Mouse (Mus musculus) midbrain, embryonic 10.5 days (tissue): ENCODE data around the gene Nipal3. TPM values are rescaled to one million over a fixed set of nuclear protein-coding genes. Genes with fewer than 3 reads are reported as not detected.
A peak's percentile ranks its signal among the peaks of the same experiment; 100 is the strongest.

ENCODE experiments used
- DNase-seq: peaks from one replicate; pipeline ENCODE4 v3.0.0-alpha.2; 2017; ENCODE audit warnings: low spot score
- H3K27ac ChIP-seq: fragments of 300-500 bp; sonication (generic); replicated peaks from 2 replicates; pipeline ENCODE4 v1.5.1; 2016; ENCODE audit warnings: mild to moderate bottlenecking
- H3K27me3 ChIP-seq: fragments of 300-500 bp; sonication (generic); 2 replicates; pipeline ENCODE4 v1.6.1; 2016; ENCODE audit warnings: low read depth, mild to moderate bottlenecking; ENCODE audit not compliant: poor library complexity, severe bottlenecking
- H3K36me3 ChIP-seq: fragments of 300-500 bp; sonication (generic); 2 replicates; pipeline ENCODE4 v1.6.1; 2016; ENCODE audit warnings: mild to moderate bottlenecking, moderate library complexity
- H3K4me1 ChIP-seq: fragments of 300-500 bp; sonication (generic); 2 replicates; pipeline ENCODE4 v1.6.1; 2016
- H3K4me3 ChIP-seq: fragments of 300-500 bp; sonication (generic); 2 replicates; pipeline ENCODE4 v1.5.1; 2016; ENCODE audit warnings: mild to moderate bottlenecking, moderate library complexity
- H3K9me3 ChIP-seq: fragments of 300-500 bp; sonication (generic); replicated peaks from 2 replicates; pipeline ENCODE4 v1.6.1; 2016; ENCODE audit warnings: mild to moderate bottlenecking
- WGBS: fragments of 180-500 bp; shearing (Covaris S2); methylation state at CpG from one replicate; pipeline ENCODE4 v1.1.7; 2016; 5-methylcytosine and 5-hydroxymethylcytosine counted together
- polyA plus RNA-seq: library from polyadenylated mRNA; unstranded; fragments of >200 nt; fragmentation: Nextera tagmentation; extraction: Ambion mirVana; gene quantifications from 2 replicates; pipeline ENCODE4 v1.2.1, GENCODE M21; 2016

Nipal3 gene
- polyA plus RNA-seq, 1 experiment from 2014 or later: 2.1 TPM

DNA sequence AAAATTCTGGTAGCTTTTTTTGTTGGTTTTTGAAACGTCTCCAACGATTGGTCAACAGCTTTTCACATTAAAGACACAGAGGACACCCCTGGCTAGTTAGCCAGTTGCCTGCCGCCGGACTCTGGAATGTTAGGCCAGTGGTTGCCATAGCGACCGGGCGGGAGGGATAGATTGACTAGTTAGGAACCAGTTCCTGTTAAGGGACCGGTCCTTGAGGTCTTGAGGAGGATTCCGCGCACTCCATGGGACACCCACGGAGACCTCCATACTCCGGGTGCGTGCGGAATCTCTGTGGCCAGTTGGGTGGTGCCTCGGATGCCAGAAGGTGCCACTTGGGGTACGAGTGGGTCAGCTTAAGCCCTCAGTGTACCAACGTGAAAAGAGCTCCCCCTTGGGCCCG, 972 bp upstream of the Nipal3 start:
- WGBS: 14% methylated on average over 18 of the region's 18 CpGs
- Histone ChIP-seq H3K27ac (no peak overlapping the region; the same call in 1 of the 2 replicates), H3K9me3 (peaks cover 7% of the 10 kb centered on the region; the same call in 1 of the 2 replicates), H3K27me3 (peaks cover 6% of the 10 kb centered on the region; the same call in 1 of the 2 replicates), H3K4me1 (peaks cover 29% of the 10 kb centered on the region), H3K36me3 (no peaks in the 10 kb centered on the region), H3K4me3 (peak overlapping the region; percentile 85)
- DNase-seq: peak; percentile 83

- DNase-seq: no peak
- H3K36me3 ChIP-seq: no peaks in the 10 kb centered on the region
- H3K4me1 ChIP-seq: peaks cover 31% of the 10 kb centered on the region
- H3K9me3 ChIP-seq: peaks cover 3% of the 10 kb centered on the region; the same call in 1 of the 2 replicates
- peak overlapping the region; percentile 85 for H3K4me3 ChIP-seq
- H3K27me3 ChIP-seq: peaks cover 6% of the 10 kb centered on the region; the same call in 1 of the 2 replicates
- H3K27ac ChIP-seq: no peak overlapping the region
- 16% methylated on average over 9 of the region's 9 CpGs for WGBS
These were observed 556 bp upstream of the Nipal3 start for GRCm38 (mm10) chr4:135495397-135495791.

DNA sequence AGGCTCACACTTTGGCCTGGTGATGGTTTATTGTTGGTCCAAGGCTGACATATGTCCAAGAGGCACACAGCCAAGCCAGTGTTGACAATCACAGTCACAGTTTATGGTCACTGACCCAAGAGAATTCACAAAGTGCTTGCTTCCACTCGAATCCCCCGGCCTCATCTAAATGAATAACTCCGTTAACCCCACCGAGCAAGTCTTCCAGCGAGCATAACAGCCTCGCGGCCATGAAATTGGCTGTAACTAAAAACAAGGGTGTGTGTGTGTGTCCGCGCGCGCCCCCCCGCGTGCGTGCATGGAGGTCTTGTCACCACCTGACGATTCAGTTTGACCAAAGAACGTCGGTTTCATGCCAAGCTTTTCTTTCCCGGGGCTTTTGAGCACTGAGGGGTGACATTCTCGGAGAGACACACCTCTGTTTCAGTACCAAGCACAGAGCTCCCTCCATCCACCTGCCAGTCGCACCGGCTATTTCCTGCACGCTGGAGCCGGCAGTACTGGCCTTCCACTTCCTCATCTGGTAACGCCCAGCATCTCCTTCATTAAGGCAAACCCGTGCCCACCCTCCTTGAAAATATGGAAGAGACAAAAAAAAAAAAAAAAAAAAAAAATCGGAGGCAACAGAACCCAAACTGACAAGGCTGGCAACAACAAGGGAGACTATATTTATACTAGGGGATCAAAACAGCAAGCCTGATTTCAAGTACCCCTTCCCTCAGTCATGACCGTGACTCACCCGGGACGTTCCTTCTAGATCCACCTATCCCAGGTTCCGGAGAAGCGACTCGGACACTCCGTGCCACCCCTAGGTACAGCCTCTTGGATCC, 932 bp downstream of the Nipal3 start:
- H3K4me3 ChIP-seq: peak overlapping the region; percentile 85
- H3K36me3 ChIP-seq: 0 out of 2 replicates have a peak, but pooled peaks cover 3% of the 10 kb centered on the region
- 0 out of 2 replicates have a peak overlapping the region, but pooled peaks have one; percentile 28 for H3K27ac ChIP-seq
- no peaks in the 10 kb centered on the region for H3K9me3 ChIP-seq
- peaks cover 31% of the 10 kb centered on the region for H3K4me1 ChIP-seq
- DNase-seq: peak; percentile 30
- H3K27me3 ChIP-seq: peaks cover 6% of the 10 kb centered on the region; the same call in 1 of the 2 replicates
- 2% methylated on average over 33 of the region's 33 CpGs for WGBS

DNA sequence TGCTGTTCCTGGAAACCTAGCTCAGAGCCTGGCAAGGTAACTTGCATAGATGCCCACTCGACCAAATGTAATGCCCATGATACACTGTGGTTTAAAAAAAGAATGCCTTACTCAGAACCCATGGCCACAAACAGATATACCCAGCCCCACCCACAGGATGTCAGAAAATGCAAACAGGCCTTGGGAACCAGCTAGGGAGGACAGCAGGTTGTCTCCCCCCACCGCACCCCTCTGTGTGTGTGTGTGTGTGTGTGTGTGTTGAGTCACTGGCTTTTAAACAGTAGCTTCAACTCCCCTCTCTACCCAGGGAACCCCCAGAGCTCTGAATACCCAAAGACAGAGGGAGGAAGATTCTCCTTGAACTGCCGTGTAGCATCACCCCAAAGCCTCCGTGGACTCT, 1.6 kb downstream of the Nipal3 start:
- peak overlapping the region; percentile 85; the same call in 1 of the 2 replicates for H3K4me3 ChIP-seq
- WGBS: 55% methylated on average over 4 of the region's 4 CpGs

DNA sequence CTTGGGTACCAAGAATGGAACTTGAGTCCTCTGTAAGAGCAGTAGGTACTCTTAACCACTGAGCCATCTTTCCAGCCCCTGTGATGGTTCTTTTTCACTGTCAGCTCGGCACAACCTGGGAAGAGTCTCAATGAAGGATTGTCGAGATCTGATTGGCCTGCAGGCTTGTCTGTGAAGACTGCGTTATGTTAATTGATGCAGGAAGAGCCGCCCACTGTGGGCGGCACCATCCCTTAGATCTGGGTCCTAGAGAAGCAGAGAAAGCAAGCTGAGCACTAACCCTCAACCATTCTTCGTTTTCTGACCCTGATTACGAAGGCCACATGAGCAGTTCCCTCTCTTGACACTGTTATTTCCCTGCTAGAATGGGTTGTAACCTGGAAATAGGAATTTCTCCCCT, 5.6 kb downstream of the Nipal3 start:
- H3K4me3 ChIP-seq: no peak overlapping the region
- H3K27ac ChIP-seq: no peak overlapping the region
- 90% methylated on average over 7 of the region's 7 CpGs for WGBS
- H3K36me3 ChIP-seq: 0 out of 2 replicates have a peak, but pooled peaks cover 3% of the 10 kb centered on the region
- peaks cover 14% of the 10 kb centered on the region for H3K4me1 ChIP-seq
- DNase-seq: no peak
- no peaks in the 10 kb centered on the region for H3K27me3 ChIP-seq
- H3K9me3 ChIP-seq: no peaks in the 10 kb centered on the region

More for the DNA sequence above, 1.6 kb downstream of the Nipal3 start:
- Histone ChIP-seq H3K9me3 (no peaks in the 10 kb centered on the region), H3K27ac (no peak overlapping the region), H3K27me3 (peaks cover 6% of the 10 kb centered on the region; the same call in 1 of the 2 replicates), H3K36me3 (0 out of 2 replicates have a peak, but pooled peaks cover 3% of the 10 kb centered on the region), H3K4me1 (peaks cover 31% of the 10 kb centered on the region)
- no peak for DNase-seq

DNA sequence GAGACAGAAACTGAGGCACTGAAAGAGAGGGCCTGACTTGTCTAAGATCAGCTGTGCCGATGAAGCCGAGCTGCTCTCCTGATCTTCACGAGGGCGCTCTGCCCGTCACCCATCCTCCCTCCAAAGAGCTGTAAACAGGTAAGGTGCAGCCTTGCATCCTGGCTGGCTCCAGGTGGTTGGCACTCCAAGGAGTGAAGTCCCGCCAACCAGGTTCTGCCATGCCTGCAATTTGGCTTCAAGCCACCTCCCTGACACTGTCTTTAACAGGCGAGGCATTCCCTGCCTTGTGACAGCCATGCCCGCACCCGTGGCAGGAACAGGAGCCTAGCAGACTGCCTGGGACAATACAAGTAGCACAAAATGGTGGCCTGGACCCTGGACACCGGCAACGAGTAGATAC, 8.5 kb downstream of the Nipal3 start:
- H3K4me1 ChIP-seq: peaks cover 4% of the 10 kb centered on the region; the same call in 1 of the 2 replicates
- no peak overlapping the region for H3K4me3 ChIP-seq
- no peak for DNase-seq

GRCm38 (mm10) chr4:135485086-135485485, 9.8 kb downstream of the Nipal3 start:
- 88% methylated on average over 10 of the region's 10 CpGs for WGBS
- H3K4me1 ChIP-seq: no peaks in the 10 kb centered on the region

More for the DNA sequence above, 8.5 kb downstream of the Nipal3 start:
- Histone ChIP-seq H3K27ac (no peak overlapping the region), H3K27me3 (no peaks in the 10 kb centered on the region), H3K9me3 (no peaks in the 10 kb centered on the region), H3K36me3 (0 out of 2 replicates have a peak, but pooled peaks cover 3% of the 10 kb centered on the region)
- 90% methylated on average over 11 of the region's 11 CpGs for WGBS

GRCm38 (mm10) chr4:135480370-135480769, 14.5 kb downstream of the Nipal3 start:
- H3K4me3 ChIP-seq: no peak overlapping the region
- H3K27ac ChIP-seq: no peak overlapping the region
- no peak for DNase-seq
- H3K4me1 ChIP-seq: no peaks in the 10 kb centered on the region
- no peaks in the 10 kb centered on the region for H3K9me3 ChIP-seq
- no peaks in the 10 kb centered on the region for H3K36me3 ChIP-seq
- H3K27me3 ChIP-seq: no peaks in the 10 kb centered on the region
- 81% methylated on average over 9 of the region's 9 CpGs for WGBS

More at GRCm38 (mm10) chr4:135485086-135485485, 9.8 kb downstream of the Nipal3 start:
- H3K27me3 ChIP-seq: no peaks in the 10 kb centered on the region
- no peaks in the 10 kb centered on the region for H3K9me3 ChIP-seq
- no peak overlapping the region for H3K27ac ChIP-seq
- no peak overlapping the region for H3K4me3 ChIP-seq
- 0 out of 2 replicates have a peak, but pooled peaks cover 3% of the 10 kb centered on the region for H3K36me3 ChIP-seq
- DNase-seq: no peak

DNA sequence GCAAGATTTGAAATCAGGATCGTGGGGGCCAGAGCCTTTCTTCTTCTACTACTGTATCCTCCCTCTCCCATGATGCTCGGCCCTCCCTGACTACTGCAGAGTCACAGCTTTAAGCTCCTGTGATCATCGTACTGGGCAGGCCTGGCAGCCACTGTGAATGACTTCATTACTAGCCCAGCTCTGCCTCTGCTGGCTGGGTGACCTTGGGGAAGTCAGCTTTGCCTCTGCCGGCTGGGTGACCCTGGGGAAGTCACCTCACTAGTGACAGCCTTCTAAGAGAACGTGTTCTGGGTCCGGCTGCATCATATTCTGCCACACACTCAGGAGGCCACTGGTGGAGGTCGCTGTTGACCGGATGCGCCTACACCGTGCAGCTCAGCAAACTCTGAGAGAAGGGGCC, 17.0 kb downstream of the Nipal3 start:
- no peaks in the 10 kb centered on the region for H3K4me1 ChIP-seq
- H3K27me3 ChIP-seq: no peaks in the 10 kb centered on the region
- H3K4me3 ChIP-seq: no peak overlapping the region
- no peaks in the 10 kb centered on the region for H3K9me3 ChIP-seq
- H3K36me3 ChIP-seq: no peaks in the 10 kb centered on the region
- no peak overlapping the region for H3K27ac ChIP-seq
- WGBS: 89% methylated on average over 10 of the region's 10 CpGs
- DNase-seq: no peak

DNA sequence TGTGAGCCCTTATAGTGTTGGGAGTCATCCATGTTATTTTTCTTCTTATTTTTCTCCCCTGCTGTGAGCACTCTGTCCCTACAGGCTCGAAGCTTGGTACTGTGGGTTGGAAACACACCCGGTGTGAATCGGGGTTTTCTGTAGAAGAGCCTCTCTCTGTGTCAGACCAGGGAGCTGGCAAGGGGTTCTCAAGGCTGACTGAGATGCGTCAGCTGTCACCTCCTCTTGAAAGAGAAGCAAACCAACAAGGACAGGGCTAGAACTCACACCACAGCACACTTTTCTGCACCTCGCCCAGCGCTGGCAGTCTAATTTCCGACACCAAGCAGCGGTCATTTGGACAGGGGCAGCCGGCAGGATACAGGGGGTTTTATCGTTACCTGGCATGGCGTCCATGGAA, 31.4 kb downstream of the Nipal3 start:
- DNase-seq: no peak
- Histone ChIP-seq H3K36me3 (no peaks in the 10 kb centered on the region), H3K9me3 (no peaks in the 10 kb centered on the region), H3K27me3 (no peaks in the 10 kb centered on the region), H3K4me1 (no peaks in the 10 kb centered on the region), H3K27ac (no peak overlapping the region), H3K4me3 (no peak overlapping the region)
- 93% methylated on average over 11 of the region's 11 CpGs for WGBS

DNA sequence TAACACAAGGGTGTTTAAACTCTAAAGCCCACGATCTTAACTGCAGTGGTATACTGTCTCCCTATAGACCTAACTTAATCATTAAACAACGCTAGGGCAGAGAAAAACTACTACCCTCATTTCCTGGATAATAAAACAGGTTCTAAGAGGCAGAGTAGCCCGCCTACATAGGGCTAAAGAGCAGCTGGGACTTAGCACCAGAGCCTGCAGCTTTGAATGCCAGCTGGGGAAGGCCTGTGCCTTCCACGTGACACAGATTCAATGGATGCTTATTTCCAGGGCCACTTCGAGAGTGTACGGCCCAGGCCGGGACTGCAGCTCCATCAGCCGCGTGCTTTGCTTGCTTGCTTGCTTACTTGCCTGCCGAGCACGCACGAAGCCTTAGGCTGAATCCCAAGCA, 41.3 kb downstream of the Nipal3 start:
- 85% methylated on average over 12 of the region's 12 CpGs for WGBS
- no peaks in the 10 kb centered on the region for H3K27me3 ChIP-seq
- H3K4me3 ChIP-seq: no peak overlapping the region
- no peak overlapping the region for H3K27ac ChIP-seq
- H3K36me3 ChIP-seq: no peaks in the 10 kb centered on the region
- no peaks in the 10 kb centered on the region for H3K9me3 ChIP-seq
- peaks cover 18% of the 10 kb centered on the region for H3K4me1 ChIP-seq
- DNase-seq: no peak

DNA sequence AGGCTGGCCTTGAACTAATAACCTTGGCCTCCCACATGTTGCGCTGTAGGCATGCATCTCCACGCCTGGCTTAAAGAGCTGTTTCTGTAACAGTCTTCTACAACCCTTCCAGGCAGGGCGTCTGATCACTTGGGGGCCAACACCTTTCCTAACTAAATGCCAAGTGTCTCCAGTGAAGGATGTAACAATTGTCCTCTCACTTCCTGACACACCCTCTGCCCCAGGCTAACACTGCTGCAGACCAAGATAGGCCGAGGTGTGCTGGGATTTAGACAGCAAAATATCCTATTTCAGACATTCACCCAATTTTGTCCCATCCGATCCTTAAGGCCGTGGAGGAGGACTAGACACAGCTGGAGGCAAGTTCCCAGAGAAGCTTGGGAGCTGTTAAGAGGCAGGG, 41.7 kb downstream of the Nipal3 start:
- Histone ChIP-seq H3K36me3 (no peaks in the 10 kb centered on the region), H3K27ac (no peak overlapping the region), H3K9me3 (no peaks in the 10 kb centered on the region), H3K27me3 (no peaks in the 10 kb centered on the region), H3K4me1 (peaks cover 18% of the 10 kb centered on the region), H3K4me3 (no peak overlapping the region)
- no peak for DNase-seq
- WGBS: 85% methylated on average over 6 of the region's 6 CpGs
